Mouse (Mus musculus) heart, embryonic 12.5 days (tissue): Measurements from ENCODE around the gene Scgb2b7. TPM values are rescaled to one million over a fixed set of nuclear protein-coding genes. Genes with fewer than 3 reads are reported as not detected.
"Not testable (repeated sequence)": the region's sequence is repeated elsewhere in the genome, so short reads cannot be mapped to it uniquely, and the experiment has no call there.

Experiments
- ATAC-seq: fragments of 200-750 bp; cut with Nextera tagmentation; 2 replicates; pipeline ENCODE4 v1.8.0; 2017; ENCODE audit warnings: moderate TSS enrichment, moderate library complexity; ENCODE audit not compliant: insufficient number of reproducible peaks, low FRiP score
- H3K27ac ChIP-seq: fragments of 300-500 bp; sonication (generic); 2 replicates; pipeline ENCODE4 v1.5.1; 2016; ENCODE audit warnings: mild to moderate bottlenecking, moderate library complexity; ENCODE audit not compliant: poor library complexity, severe bottlenecking
- H3K27me3 ChIP-seq: fragments of 300-500 bp; sonication (generic); replicated peaks from 2 replicates; pipeline ENCODE4 v1.6.1; 2016; ENCODE audit warnings: mild to moderate bottlenecking, moderate library complexity
- H3K36me3 ChIP-seq: fragments of 300-500 bp; sonication (generic); 2 replicates; pipeline ENCODE4 v1.6.1; 2016; ENCODE audit warnings: mild to moderate bottlenecking, moderate library complexity
- H3K4me1 ChIP-seq: fragments of 300-500 bp; sonication (generic); replicated peaks from 2 replicates; pipeline ENCODE4 v1.6.1; 2016; ENCODE audit warnings: mild to moderate bottlenecking
- H3K4me2 ChIP-seq: fragments of 300-500 bp; sonication (generic); 2 replicates; pipeline ENCODE4 v1.6.1; 2016; ENCODE audit warnings: mild to moderate bottlenecking, moderate library complexity
- H3K4me3 ChIP-seq: fragments of 300-500 bp; sonication (generic); 2 replicates; pipeline ENCODE4 v1.5.1; 2016; ENCODE audit warnings: mild to moderate bottlenecking
- H3K9ac ChIP-seq: fragments of 300-500 bp; sonication (generic); 2 replicates; pipeline ENCODE4 v1.6.1; 2016; ENCODE audit warnings: mild to moderate bottlenecking, moderate library complexity
- H3K9me3 ChIP-seq: fragments of 300-500 bp; sonication (generic); replicated peaks from 2 replicates; pipeline ENCODE4 v1.6.1; 2016; ENCODE audit warnings: mild to moderate bottlenecking, moderate library complexity
- WGBS: fragments of 180-500 bp; shearing (Covaris S2); methylation state at CpG from one replicate; pipeline ENCODE4 v1.1.7; 2016; 5-methylcytosine and 5-hydroxymethylcytosine counted together
- polyA plus RNA-seq: library from polyadenylated mRNA; unstranded; fragments of >200 nt; fragmentation: Nextera tagmentation; extraction: Ambion mirVana; gene quantifications from 2 replicates; pipeline ENCODE4 v1.2.1, GENCODE M21; 2016

Gene Scgb2b7
- not detected in 2 replicates for polyA plus RNA-seq

- not testable (repeated sequence) for H3K27ac ChIP-seq, H3K4me2 ChIP-seq, H3K9ac ChIP-seq, H3K27me3 ChIP-seq, ATAC-seq, H3K36me3 ChIP-seq, H3K4me1 ChIP-seq, H3K4me3 ChIP-seq, H3K9me3 ChIP-seq
Observed at GRCm38 (mm10) chr7:31705657-31706056, at the start of gene Scgb2b7. TSS of gene Scgb2b7 (minus strand) at chr7:31705757.

- not testable (repeated sequence) for H3K4me1 ChIP-seq, H3K9ac ChIP-seq, H3K4me3 ChIP-seq, ATAC-seq, H3K27me3 ChIP-seq, H3K9me3 ChIP-seq, H3K36me3 ChIP-seq, H3K27ac ChIP-seq, H3K4me2 ChIP-seq
- 71% methylated on average over 5 of the region's 5 CpGs for WGBS
Observed at GRCm38 (mm10) chr7:31712365-31712764, 6.8 kb upstream of the Scgb2b7 start, which contains the start of gene Scgb1b7. TSS of gene Scgb1b7 (plus strand) at chr7:31712665.

Other genes starting within 250 kb of the Scgb2b7 start
- not detected in 2 replicates for gene Scgb1b7, start 6.9 kb upstream of the Scgb2b7 start, polyA plus RNA-seq